Mouse (Mus musculus): ENCODE data around the gene Vsir.

Vsir gene

GRCm38 (mm10) chr10:60346701-60347405 is at the start of gene Vsir:
TSS of gene Vsir (plus strand) at chr10:60346851.
- in situ Hi-C loops (cut with MseI, MboI): no loop called here

GRCm38 (mm10) chr10:60299636-60300035 is 47.0 kb upstream of the Vsir start:
- in situ Hi-C loops (cut with MseI, MboI): loop anchor here in 1 of 2 experiments (10.0 kb wide), 1 partner anchor 395 kb away; the partner anchor contains the start of gene Cdh23

GRCm38 (mm10) chr10:60303419-60303818 is 43.2 kb upstream of the Vsir start:
- in situ Hi-C loops (cut with MseI, MboI): loop anchor here in 1 of 2 experiments (10.0 kb wide), 1 partner anchor 391 kb away; the partner anchor contains the start of gene Cdh23

GRCm38 (mm10) chr10:60304854-60305628 is 41.6 kb upstream of the Vsir start:
- in situ Hi-C loops (cut with MseI, MboI): loop anchor here (5.0 to 10.0 kb wide), 2 partner anchors 107 to 390 kb away; partner anchors contain the start of gene Cdh23 (in 1 of the 2)

- in situ Hi-C loops (cut with MseI, MboI): no loop called here
These were observed 36.0 kb upstream of the Vsir start for GRCm38 (mm10) chr10:60310629-60311028.

GRCm38 (mm10) chr10:60313606-60314005 is 33.0 kb upstream of the Vsir start:
- in situ Hi-C loops (cut with MseI, MboI): no loop called here

- in situ Hi-C loops (cut with MseI, MboI): no loop called here
These were observed 30.5 kb upstream of the Vsir start for GRCm38 (mm10) chr10:60316166-60316565.

- in situ Hi-C loops (cut with MseI, MboI): no loop called here
These were observed 17.5 kb upstream of the Vsir start for GRCm38 (mm10) chr10:60328963-60329650.

GRCm38 (mm10) chr10:60334583-60334982 is 12.1 kb upstream of the Vsir start:
- in situ Hi-C loops (cut with MseI, MboI): no loop called here

- in situ Hi-C loops (cut with MseI, MboI): no loop called here
These were observed 11.6 kb upstream of the Vsir start for GRCm38 (mm10) chr10:60335021-60335420.

GRCm38 (mm10) chr10:60341528-60341927 is 5.1 kb upstream of the Vsir start:
- in situ Hi-C loops (cut with MseI, MboI): no loop called here

- in situ Hi-C loops (cut with MseI, MboI): no loop called here
These were observed 2.5 kb upstream of the Vsir start for GRCm38 (mm10) chr10:60344111-60344510.

GRCm38 (mm10) chr10:60346056-60346455 is 595 bp upstream of the Vsir start:
- in situ Hi-C loops (cut with MseI, MboI): no loop called here

GRCm38 (mm10) chr10:60347768-60348610 is 1.3 kb downstream of the Vsir start:
- in situ Hi-C loops (cut with MseI, MboI): no loop called here

- in situ Hi-C loops (cut with MseI, MboI): no loop called here
These were observed 2.4 kb downstream of the Vsir start for GRCm38 (mm10) chr10:60349056-60349455.

GRCm38 (mm10) chr10:60349644-60350043 is 3.0 kb downstream of the Vsir start:
- in situ Hi-C loops (cut with MseI, MboI): no loop called here

GRCm38 (mm10) chr10:60350077-60350804 is 3.6 kb downstream of the Vsir start:
- in situ Hi-C loops (cut with MseI, MboI): no loop called here

GRCm38 (mm10) chr10:60350805-60351167 is 4.1 kb downstream of the Vsir start:
- in situ Hi-C loops (cut with MseI, MboI): no loop called here

GRCm38 (mm10) chr10:60351248-60351647 is 4.6 kb downstream of the Vsir start:
- in situ Hi-C loops (cut with MseI, MboI): no loop called here

- in situ Hi-C loops (cut with MseI, MboI): no loop called here
These were observed 5.3 kb downstream of the Vsir start for GRCm38 (mm10) chr10:60351761-60352455.

Data from mouse trophoblast stem cell (cell line).